Mouse (Mus musculus): ENCODE measurements around the gene Cldn13. TPM values are rescaled to one million over a fixed set of nuclear protein-coding genes. Genes with fewer than 3 reads are reported as not detected.

The Cldn13 gene
- polyA plus RNA-seq, 1 experiment from 2014 or later, result 208 TPM

- WGBS (ENCODE audit: insufficient replicate concordance), result 24% methylated on average over 4 of the region's 4 CpGs
- H3K4me2 ChIP-seq, result peak overlapping the region; percentile 66
- peak overlapping the region; percentile 97 for H3K27ac ChIP-seq
- peak overlapping the region; percentile 89 for H3K9ac ChIP-seq
- peaks cover 59% of the 10 kb centered on the region for H3K4me1 ChIP-seq
- no peaks in the 10 kb centered on the region for H3K36me3 ChIP-seq
- H3K27me3 ChIP-seq (replicated peaks), result no peaks in the 10 kb centered on the region
- peaks cover 4% of the 10 kb centered on the region for H3K9me3 ChIP-seq (replicated peaks)
- peak overlapping the region; percentile 74 for H3K4me3 ChIP-seq
- peak; percentile 89 for ATAC-seq
Measured at GRCm38 (mm10) chr5:134913753-134914152, 1.6 kb downstream of the Cldn13 start.

GRCm38 (mm10) chr5:134913352-134913751 is 2.0 kb downstream of the Cldn13 start:
- H3K4me3 ChIP-seq, result peak overlapping the region; percentile 74
- H3K27ac ChIP-seq, result peak overlapping the region; percentile 97
- H3K4me1 ChIP-seq, result peaks cover 58% of the 10 kb centered on the region
- peaks cover 4% of the 10 kb centered on the region for H3K9me3 ChIP-seq (replicated peaks)
- WGBS (ENCODE audit: insufficient replicate concordance), result 34% methylated on average over 3 of the region's 3 CpGs
- H3K4me2 ChIP-seq, result peak overlapping the region; percentile 66
- H3K36me3 ChIP-seq, result no peaks in the 10 kb centered on the region
- H3K27me3 ChIP-seq (replicated peaks), result no peaks in the 10 kb centered on the region
- peak overlapping the region; percentile 89 for H3K9ac ChIP-seq
- peak; percentile 54 for ATAC-seq

DNA sequence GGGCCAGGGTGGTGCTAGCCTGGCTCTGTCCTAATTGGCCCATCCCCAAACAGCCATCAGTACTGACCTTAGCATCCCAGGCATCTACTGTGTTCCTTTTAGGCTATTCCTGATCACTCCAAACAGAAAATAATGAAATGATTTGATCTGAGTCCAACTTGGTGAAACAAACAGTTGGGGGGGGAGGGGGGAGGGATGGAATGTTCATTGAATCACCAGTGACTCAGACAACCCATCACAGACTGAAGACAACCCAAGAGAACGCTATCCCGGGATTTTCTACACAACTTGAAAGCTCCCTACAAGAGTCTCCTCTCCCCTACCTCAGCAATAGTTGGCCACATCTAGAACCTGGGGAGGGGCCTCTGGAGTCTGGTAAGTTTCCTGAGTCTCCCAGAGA is 3.4 kb downstream of the Cldn13 start:
- peak overlapping the region; percentile 89 for H3K9ac ChIP-seq
- H3K4me2 ChIP-seq, result peak overlapping the region; percentile 66
- H3K4me3 ChIP-seq, result peak overlapping the region; percentile 74
- peak overlapping the region; percentile 97 for H3K27ac ChIP-seq
- no peak for ATAC-seq
- no peaks in the 10 kb centered on the region for H3K27me3 ChIP-seq (replicated peaks)
- WGBS (ENCODE audit: insufficient replicate concordance), result 85% methylated on average over 2 of the region's 2 CpGs
- H3K36me3 ChIP-seq, result no peaks in the 10 kb centered on the region
- no peaks in the 10 kb centered on the region for H3K9me3 ChIP-seq (replicated peaks)
- peaks cover 44% of the 10 kb centered on the region for H3K4me1 ChIP-seq

- H3K9ac ChIP-seq, result no peak overlapping the region
Measured at GRCm38 (mm10) chr5:134907135-134907534, 8.2 kb downstream of the Cldn13 start.

GRCm38 (mm10) chr5:134906633-134907032 is 8.7 kb downstream of the Cldn13 start, which contains the start of gene Tmem270:
Gene Tmem270 (minus strand): TSS chr5:134906733.
- Histone ChIP-seq H3K4me2 (no peak within 1 kb of the TSS), H3K36me3 (no peaks in the 10 kb centered on the region), H3K4me1 (peaks cover 16% of the 10 kb centered on the region), H3K27me3 (replicated peaks) (0 out of 2 replicates have a peak, but pooled peaks cover under 1% of the 10 kb centered on the region), H3K4me3 (no peak within 1 kb of the TSS), H3K9ac (no peak within 1 kb of the TSS), H3K9me3 (replicated peaks) (no peaks in the 10 kb centered on the region), H3K27ac (no peak within 1 kb of the TSS)
- 68% methylated on average over 6 of the region's 6 CpGs for WGBS (ENCODE audit: insufficient replicate concordance)
- 0 out of 2 replicates have a peak, but pooled peaks have one; percentile 7 for ATAC-seq

More at GRCm38 (mm10) chr5:134907135-134907534, 8.2 kb downstream of the Cldn13 start:
- Histone ChIP-seq H3K36me3 (no peaks in the 10 kb centered on the region), H3K27me3 (replicated peaks) (no peaks in the 10 kb centered on the region), H3K4me1 (peaks cover 21% of the 10 kb centered on the region), H3K4me2 (no peak overlapping the region), H3K9me3 (replicated peaks) (no peaks in the 10 kb centered on the region), H3K4me3 (no peak overlapping the region), H3K27ac (no peak overlapping the region)
- ATAC-seq, result peak; percentile 81
- under 1% methylated on average over 13 of the region's 13 CpGs for WGBS (ENCODE audit: insufficient replicate concordance)

DNA sequence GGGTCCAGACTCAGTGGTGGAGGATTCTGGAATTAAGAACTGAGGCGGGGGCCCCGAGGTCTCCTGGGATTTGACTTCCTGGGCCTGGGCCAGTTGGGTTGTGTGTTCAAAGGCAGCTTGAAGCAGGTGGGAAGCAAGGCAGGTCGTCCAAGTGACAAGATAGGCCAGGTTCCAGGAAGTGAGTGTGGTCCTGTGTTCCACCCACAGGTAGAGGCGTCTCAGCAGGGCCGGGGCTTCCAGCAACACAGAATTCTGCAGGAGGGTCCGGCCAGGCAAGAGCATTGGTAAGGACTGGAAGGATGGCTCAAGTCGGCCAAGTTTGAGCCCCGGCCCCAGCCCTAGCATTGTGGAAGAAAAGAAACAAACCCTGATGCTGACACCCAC is 13.7 kb downstream of the Cldn13 start:
- Histone ChIP-seq H3K9me3 (replicated peaks) (no peaks in the 10 kb centered on the region), H3K27ac (no peak overlapping the region), H3K4me1 (no peaks in the 10 kb centered on the region), H3K4me3 (no peak overlapping the region), H3K9ac (no peak overlapping the region), H3K27me3 (replicated peaks) (peaks cover 10% of the 10 kb centered on the region; the same call in 1 of the 2 replicates), H3K36me3 (no peaks in the 10 kb centered on the region), H3K4me2 (no peak overlapping the region)
- whole genome bisulfite sequencing (ENCODE audit: insufficient replicate concordance), result 62% methylated on average over 8 of the region's 8 CpGs
- no peak for ATAC-seq

GRCm38 (mm10) chr5:134901012-134901643 is 14.2 kb downstream of the Cldn13 start:
- Histone ChIP-seq H3K9me3 (replicated peaks) (no peaks in the 10 kb centered on the region), H3K9ac (no peak overlapping the region), H3K27ac (no peak overlapping the region), H3K27me3 (replicated peaks) (peaks cover 10% of the 10 kb centered on the region; the same call in 1 of the 2 replicates), H3K36me3 (no peaks in the 10 kb centered on the region), H3K4me3 (no peak overlapping the region), H3K4me1 (no peaks in the 10 kb centered on the region), H3K4me2 (no peak overlapping the region)
- ATAC-seq, result no peak
- WGBS (ENCODE audit: insufficient replicate concordance), result 50% methylated on average over 12 of the region's 12 CpGs

DNA sequence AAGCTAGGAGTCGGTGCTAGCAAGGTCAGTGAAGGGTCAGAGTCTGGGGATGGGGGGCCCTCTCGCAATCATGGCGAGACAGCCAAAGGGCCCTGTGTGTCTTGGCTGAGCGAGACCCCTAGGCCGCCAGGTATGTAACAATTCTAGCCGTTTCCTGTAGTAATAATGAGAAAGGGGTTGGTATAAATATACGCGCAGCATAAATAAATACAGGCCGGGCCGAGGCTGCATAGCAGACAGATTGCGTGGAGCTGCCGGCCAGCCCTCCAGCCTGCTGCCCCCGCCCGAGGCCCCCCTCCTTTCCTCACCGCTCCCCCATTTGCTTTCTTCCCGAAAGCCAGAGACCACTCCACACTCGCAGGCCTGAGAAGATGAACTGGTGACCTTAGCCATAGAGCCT is 17.7 kb downstream of the Cldn13 start:
- no peak overlapping the region for H3K27ac ChIP-seq
- H3K4me1 ChIP-seq, result no peaks in the 10 kb centered on the region
- WGBS (ENCODE audit: insufficient replicate concordance), result 76% methylated on average over 17 of the region's 17 CpGs
- H3K27me3 ChIP-seq (replicated peaks), result peaks cover 10% of the 10 kb centered on the region; the same call in 1 of the 2 replicates
- H3K9ac ChIP-seq, result no peak overlapping the region
- no peak for ATAC-seq
- H3K4me2 ChIP-seq, result no peak overlapping the region
- H3K9me3 ChIP-seq (replicated peaks), result no peaks in the 10 kb centered on the region
- no peak overlapping the region for H3K4me3 ChIP-seq
- no peaks in the 10 kb centered on the region for H3K36me3 ChIP-seq

GRCm38 (mm10) chr5:134896965-134897364 is 18.4 kb downstream of the Cldn13 start:
- H3K27ac ChIP-seq, result no peak overlapping the region
- 71% methylated on average over 8 of the region's 8 CpGs for WGBS (ENCODE audit: insufficient replicate concordance)
- no peak overlapping the region for H3K4me2 ChIP-seq
- H3K4me1 ChIP-seq, result no peaks in the 10 kb centered on the region
- H3K27me3 ChIP-seq (replicated peaks), result peaks cover 10% of the 10 kb centered on the region; the same call in 1 of the 2 replicates
- H3K4me3 ChIP-seq, result no peak overlapping the region
- H3K9me3 ChIP-seq (replicated peaks), result no peaks in the 10 kb centered on the region
- H3K36me3 ChIP-seq, result no peaks in the 10 kb centered on the region
- H3K9ac ChIP-seq, result no peak overlapping the region
- ATAC-seq, result no peak

DNA sequence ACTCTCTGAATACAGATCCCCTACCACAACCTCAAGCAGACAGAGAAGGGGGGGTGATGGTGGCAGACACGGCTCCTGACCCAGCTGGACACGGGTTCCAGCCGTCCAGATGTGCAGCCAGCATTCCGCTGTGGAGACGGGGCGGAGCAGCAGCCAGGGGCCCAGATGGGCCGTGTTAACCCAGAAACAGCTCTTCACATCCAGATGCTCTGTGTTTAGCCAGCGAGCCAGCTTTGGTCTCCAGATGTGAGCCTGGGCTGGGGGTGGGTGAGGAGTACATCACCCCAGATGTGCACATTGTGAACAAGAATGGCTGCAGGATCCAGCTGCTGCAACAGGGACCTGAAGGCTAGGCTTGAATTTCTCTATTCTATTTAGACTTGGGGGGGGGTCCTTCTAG is 20.0 kb downstream of the Cldn13 start:
- Histone ChIP-seq H3K4me2 (no peak overlapping the region), H3K27me3 (replicated peaks) (no peaks in the 10 kb centered on the region), H3K36me3 (no peaks in the 10 kb centered on the region), H3K4me1 (no peaks in the 10 kb centered on the region), H3K4me3 (no peak overlapping the region), H3K9me3 (replicated peaks) (no peaks in the 10 kb centered on the region), H3K27ac (no peak overlapping the region), H3K9ac (no peak overlapping the region)
- WGBS (ENCODE audit: insufficient replicate concordance), result 65% methylated on average over 8 of the region's 8 CpGs
- no peak for ATAC-seq

DNA sequence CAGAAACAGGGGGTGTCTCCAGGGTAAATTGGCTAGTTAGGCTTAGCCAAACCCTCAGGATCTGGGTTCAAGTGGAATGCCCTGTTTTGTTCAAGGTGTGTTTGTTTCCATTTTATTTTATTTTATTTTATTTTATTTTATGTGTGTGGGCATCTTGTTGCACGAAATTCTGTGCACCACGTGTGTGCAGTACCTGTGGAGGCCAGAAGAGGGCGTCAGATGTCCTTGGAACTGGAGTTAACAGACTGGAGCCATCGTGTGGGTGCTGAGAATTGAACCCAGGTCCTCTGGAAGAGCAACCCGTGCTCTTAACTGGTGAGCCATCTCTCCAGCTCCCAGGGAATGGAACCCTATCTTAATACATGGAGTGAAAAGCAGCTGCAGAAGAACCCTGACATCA is 22.6 kb downstream of the Cldn13 start:
- ATAC-seq, result no peak
- WGBS (ENCODE audit: insufficient replicate concordance), result 54% methylated on average over 5 of the region's 5 CpGs
- Histone ChIP-seq H3K9ac (no peak overlapping the region), H3K4me2 (no peak overlapping the region), H3K4me3 (no peak overlapping the region), H3K36me3 (no peaks in the 10 kb centered on the region), H3K4me1 (no peaks in the 10 kb centered on the region), H3K27me3 (replicated peaks) (peaks cover 9% of the 10 kb centered on the region; the same call in 1 of the 2 replicates), H3K27ac (no peak overlapping the region), H3K9me3 (replicated peaks) (no peaks in the 10 kb centered on the region)

DNA sequence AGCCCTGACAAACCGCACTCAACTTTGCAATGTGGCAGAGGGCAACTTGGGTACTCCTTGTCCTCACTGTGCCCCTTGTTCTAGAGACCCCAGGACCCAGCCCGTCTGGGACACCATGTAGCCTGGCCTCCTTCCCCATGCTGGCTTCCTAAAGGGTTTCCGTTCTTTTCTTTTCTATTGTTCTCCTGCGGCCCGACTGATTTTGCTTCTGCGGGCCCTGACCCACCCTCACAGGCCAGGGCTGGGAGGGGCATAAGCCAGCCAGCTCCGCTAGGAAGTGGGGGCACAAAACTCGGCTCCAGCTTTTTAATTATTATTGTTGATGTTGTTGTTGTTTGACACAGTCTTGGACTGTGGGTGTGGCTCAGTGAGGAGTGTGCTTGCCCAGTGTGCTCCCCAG is 23.8 kb downstream of the Cldn13 start:
- no peak overlapping the region for H3K9ac ChIP-seq
- H3K4me1 ChIP-seq, result no peaks in the 10 kb centered on the region
- peaks cover 13% of the 10 kb centered on the region; the same call in 1 of the 2 replicates for H3K27me3 ChIP-seq (replicated peaks)
- H3K27ac ChIP-seq, result no peak overlapping the region
- 60% methylated on average over 8 of the region's 8 CpGs for whole genome bisulfite sequencing (ENCODE audit: insufficient replicate concordance)
- H3K9me3 ChIP-seq (replicated peaks), result no peaks in the 10 kb centered on the region
- no peak overlapping the region for H3K4me3 ChIP-seq
- H3K4me2 ChIP-seq, result no peak overlapping the region
- no peak for ATAC-seq
- H3K36me3 ChIP-seq, result no peaks in the 10 kb centered on the region
